Mouse (Mus musculus) left cerebral cortex, adult 18-20 months (tissue): ENCODE measurements at regions not wholly inside any gene's neighbourhood (a gene's known extent, or its start where the extent isn't known, plus 50 kb on each side); places are given as distances from the start of the nearest gene placed in this dataset.
A peak's percentile ranks its signal among the peaks of the same experiment; 100 is the strongest.

Experiments
- DNase-seq, 2 experiments: peaks; one replicate each; pipeline ENCODE4 v3.0.0; 2021 to 2022; ENCODE audit warnings: low spot score in 2 of 2, mixed read lengths in 1 of 2

DNA sequence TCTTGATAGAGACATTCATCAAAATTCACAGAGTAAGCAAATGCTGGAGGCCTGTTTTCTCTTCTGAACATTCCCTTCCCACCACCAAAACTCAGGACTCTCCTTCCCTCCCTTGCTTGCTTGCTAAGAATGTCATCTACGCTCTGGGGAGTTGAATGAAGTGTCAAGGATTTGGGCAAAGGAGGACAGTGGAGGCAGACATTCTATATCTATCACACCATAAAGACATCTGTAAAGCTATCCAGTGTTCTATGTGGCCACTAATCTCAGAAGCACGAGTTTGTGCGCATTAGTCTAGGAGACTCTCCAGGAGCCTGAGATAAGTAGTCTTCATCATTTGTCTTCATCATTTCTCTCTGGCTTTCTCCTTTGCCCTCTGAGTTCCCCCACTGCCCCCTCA is 94.1 kb upstream of the Dapk1 start:
- no peak for DNase-seq

- no peak for DNase-seq
Measured at GRCm38 (mm10) chr13:60508054-60508453, 93.7 kb upstream of the Dapk1 start.

DNA sequence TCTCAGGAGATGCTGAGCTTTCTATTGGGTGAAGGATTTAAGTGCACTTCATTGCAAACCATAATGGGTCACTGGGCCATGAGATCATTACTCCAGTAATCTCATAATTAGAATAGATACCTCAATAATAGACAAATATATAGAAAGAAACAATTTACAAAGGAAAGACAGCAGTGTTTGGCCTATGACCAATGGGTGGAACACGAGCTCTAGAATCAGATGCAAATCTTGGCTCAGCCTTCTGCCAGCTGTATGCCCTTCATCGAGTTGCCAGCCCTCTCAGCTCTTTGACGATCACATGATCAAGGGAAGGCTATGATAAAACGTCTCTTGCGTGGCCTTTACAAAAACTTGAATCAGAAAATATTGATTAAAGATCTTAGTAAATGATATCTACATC is 92.9 kb upstream of the Dapk1 start:
- DNase-seq: no peak

GRCm38 (mm10) chr13:60511101-60511500 is 90.6 kb upstream of the Dapk1 start:
- no peak for DNase-seq

GRCm38 (mm10) chr13:60511628-60512027 is 90.1 kb upstream of the Dapk1 start:
- DNase-seq: no peak

DNA sequence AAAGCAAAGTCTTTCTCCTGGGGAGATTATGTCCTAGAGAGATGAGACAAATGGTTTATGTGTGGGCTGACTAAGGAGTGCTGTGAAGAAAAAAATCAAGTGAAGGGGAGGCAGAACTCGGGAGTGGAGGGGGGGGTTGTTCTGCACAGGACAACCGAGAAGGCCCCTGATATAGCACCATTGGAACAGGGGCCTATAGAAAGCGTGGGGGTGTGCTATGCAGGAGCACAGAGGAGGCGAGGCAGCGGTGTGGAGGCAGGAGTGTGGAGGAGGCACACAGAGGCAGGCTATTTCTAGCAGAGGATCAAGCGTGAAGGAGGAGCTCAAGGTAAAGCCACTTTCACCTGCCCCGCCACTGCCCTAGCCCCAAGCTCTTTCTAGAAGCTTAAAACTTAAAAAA is 88.0 kb upstream of the Dapk1 start:
- peak in 1 of 2 experiments; percentile 31 for DNase-seq

- DNase-seq: no peak
Measured at GRCm38 (mm10) chr13:60514806-60515205, 86.9 kb upstream of the Dapk1 start.

DNA sequence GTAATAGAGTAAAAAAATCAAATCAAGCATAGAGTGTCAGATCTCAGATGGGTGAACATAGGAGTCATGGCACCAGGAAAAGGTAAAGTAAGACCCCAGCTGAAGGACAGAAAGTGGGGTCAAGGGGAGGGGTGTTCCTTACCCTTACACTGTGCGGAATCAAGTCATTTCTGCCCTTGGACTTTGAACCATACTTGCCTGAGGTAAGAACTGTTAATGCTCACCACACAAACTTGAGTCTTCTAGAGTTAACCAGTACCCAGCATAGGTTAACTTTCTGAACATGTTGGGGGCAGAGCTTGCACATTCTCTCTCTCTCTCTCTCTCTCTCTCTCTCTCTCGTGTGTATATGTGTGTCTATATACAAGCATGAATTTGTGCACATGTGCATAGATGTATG is 83.7 kb upstream of the Dapk1 start:
- no peak for DNase-seq

DNA sequence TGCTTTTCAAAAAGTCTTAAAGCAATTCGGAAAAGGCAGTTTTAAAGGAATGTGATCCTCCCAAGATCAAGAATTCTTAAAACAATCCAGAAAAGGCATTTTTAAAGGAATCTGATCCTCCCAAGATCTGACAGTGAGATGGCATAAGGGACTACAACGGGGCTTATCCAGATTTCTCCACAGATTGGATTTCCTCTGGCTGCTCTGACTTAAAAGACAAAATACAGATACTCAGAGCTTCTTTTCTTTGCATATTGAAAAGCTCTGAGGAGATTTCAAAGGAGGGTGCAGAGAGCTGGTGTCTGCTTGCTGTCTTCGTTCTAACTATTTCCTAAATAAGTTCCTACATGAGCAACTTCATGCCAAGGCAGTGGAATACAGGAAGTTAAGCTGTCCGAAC is 82.0 kb upstream of the Dapk1 start:
- no peak for DNase-seq

DNA sequence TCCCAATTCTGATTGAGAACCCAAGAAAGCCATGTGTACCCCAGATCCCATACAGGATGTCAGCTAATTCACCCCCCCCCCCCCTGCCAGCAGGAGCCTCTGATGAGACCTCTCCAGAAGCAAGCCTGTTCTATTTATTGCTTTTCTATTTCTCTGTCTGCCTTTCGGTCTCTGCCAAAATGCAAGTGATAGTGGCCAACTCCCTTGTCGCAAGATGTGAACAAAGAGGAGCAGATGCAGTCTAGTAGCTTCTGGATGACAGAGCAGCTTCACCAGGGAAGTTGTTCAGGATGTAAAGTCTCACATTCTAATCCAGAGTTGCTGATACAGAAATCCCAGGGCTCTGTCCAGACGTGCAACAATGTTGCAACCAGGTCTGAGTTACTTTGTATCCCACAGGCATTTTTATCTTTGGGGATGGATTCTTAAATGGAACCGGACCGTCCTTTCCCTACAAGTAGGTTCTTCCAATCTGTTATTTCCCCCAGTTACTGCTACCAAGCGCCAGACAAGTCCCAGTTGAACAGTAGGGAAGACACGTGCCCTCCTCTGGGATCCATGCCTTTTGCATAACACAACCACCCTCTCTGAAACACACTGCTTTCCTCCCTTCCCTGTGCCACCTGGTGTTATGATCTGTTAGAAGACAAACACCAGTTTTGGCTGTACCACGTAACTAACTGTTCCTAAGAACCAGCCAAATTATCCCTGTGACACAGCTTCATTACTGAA is 78.9 kb upstream of the Dapk1 start:
- peak; percentile 53 to 61 for DNase-seq

DNA sequence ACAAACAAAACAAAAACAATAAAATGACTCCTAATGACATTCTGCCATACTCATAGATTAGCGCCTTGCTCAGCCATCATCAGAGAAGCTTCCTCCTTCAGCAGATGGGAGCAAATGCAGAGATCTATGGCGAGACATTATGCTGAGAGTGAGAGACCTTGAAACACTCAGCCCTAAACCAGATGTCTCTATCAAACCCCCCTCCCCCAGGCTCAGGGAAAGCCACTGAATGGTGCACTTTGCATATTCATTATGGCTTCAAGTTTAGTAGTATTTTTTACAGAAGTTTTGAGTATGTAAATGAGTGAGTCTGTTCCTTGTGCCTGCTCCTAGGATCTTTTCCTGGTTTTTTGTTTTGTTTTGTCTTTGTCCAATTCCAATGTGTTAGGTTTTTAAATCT is 73.9 kb upstream of the Dapk1 start:
- DNase-seq: no peak

- no peak for DNase-seq
Measured at GRCm38 (mm10) chr13:60528819-60529218, 72.9 kb upstream of the Dapk1 start.

DNA sequence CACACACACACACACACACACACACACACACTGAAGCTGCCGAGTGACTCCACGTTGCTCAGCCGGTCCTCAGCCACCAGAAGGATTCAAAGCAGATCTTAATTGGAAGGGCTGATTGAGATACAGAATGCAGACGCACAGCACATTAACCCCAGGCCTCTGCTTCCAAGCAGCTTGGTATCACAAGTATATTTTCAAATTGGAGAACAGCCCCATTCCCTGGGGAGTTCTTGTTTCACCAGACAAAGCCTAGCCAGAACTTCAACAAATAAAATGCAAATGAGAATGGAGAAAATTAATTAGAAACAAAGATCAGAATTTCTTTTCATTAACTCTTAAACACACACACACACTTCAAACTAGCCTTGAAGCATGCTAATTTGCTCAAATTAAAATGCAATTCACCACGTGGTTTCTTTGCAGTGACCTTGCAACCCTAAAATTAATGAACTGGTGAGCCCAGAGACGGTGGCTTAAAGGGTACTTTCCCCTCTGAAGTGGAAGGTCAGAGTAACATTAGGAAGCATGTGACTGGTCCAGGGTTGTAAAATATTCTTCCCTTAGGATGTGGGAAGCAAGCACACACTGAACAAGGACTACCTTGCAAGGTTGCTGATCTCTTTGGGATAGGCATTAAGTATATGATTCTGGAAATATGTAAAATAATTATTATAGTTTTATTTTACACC is 72.2 kb upstream of the Dapk1 start:
- no peak for DNase-seq

DNA sequence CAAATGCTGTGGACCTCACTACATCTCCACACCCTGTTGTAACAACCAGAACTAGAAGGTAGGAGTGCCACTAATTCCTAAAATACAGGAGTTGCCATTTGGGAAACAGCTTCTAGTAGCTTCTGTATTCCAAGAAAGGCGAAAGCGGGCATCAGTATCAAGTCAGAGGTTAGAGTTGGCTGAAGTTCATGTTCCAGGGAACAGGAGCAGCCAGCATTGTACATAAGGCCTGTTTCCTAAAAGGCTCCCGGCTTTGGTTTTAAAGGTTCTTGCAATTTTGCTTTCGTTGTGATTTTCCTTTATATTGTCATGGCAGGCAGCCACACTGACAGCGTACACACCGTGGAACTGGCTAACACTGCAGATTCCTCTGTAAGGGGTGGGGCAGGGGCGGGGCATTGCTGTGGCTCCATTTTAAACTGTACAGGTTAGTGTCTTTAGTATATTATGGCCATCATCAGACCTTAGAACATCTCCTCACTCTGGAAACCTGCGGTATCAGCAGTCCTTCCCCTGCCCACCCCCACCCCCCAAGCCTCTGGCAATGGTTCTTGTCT is 67.8 kb upstream of the Dapk1 start:
- DNase-seq: no peak

- DNase-seq: no peak
Measured at GRCm38 (mm10) chr13:60534501-60534900, 67.2 kb upstream of the Dapk1 start.

- no peak for DNase-seq
Measured at GRCm38 (mm10) chr13:60535045-60535444, 66.7 kb upstream of the Dapk1 start.

DNA sequence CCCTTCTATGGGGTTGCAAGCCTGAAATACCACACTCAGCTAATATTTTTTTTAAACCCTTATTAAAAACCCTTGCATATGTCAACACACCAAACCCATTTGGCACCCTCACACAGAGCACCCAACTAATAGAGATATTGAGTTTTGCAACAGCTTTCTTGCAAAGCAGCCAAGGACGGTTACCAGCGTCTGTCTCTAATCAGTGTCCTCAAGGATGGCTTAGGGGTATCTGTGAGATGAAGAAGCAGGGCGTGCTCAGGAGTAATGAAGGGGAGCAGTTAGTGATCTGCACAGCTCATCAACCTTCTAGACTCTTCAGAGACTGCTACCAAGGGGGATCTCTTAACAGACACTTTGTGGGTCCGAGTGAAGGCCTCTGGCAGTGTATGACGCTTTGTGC is 65.0 kb upstream of the Dapk1 start:
- DNase-seq: no peak

- DNase-seq: no peak
Measured at GRCm38 (mm10) chr13:60538110-60538509, 63.6 kb upstream of the Dapk1 start.

GRCm38 (mm10) chr13:60541165-60541564 is 60.6 kb upstream of the Dapk1 start:
- DNase-seq: no peak

- no peak for DNase-seq
Measured at GRCm38 (mm10) chr13:60544363-60544762, 57.4 kb upstream of the Dapk1 start.

GRCm38 (mm10) chr13:60545999-60546733 is 55.6 kb upstream of the Dapk1 start:
- no peak for DNase-seq
